Mouse (Mus musculus): ENCODE data around the gene Cyb561d2. TPM values are rescaled to one million over a fixed set of nuclear protein-coding genes. Genes with fewer than 3 reads are reported as not detected.

The Cyb561d2 gene
- polyA plus RNA-seq, 1 experiment from 2014 or later, result 35.1 TPM

- WGBS, result 4% methylated on average over 43 of the region's 44 CpGs
- Histone ChIP-seq H3K27ac (replicated peaks; ENCODE audit: low read depth, low read length) (no peak overlapping the region), H3K9me3 (ENCODE audit: control insufficient read depth, low read length) (no peaks in the 10 kb centered on the region), H3K36me3 (ENCODE audit: control insufficient read depth, insufficient read depth, low read length) (0 out of 2 replicates have a peak, but pooled peaks cover 4% of the 10 kb centered on the region), H3K4me3 (replicated peaks; ENCODE audit: low read depth, low read length) (peak overlapping the region; percentile 23), H3K27me3 (ENCODE audit: control insufficient read depth, insufficient read depth, low read length) (peaks cover 23% of the 10 kb centered on the region), H3K4me1 (ENCODE audit: control insufficient read depth, insufficient read depth, low read length) (peaks cover 15% of the 10 kb centered on the region), H3K9ac (replicated peaks; ENCODE audit: low read length) (0 out of 2 replicates have a peak overlapping the region, but pooled peaks have one; percentile 16), H3K4me2 (ENCODE audit: low read length) (peak overlapping the region; percentile 48)
- DNase-seq, result peak; percentile 67
- peak; percentile 59; the same call in 1 of the 2 replicates for ATAC-seq (ENCODE audit: low FRiP score, low TSS enrichment)
Observed at GRCm38 (mm10) chr9:107526198-107527026, 15.6 kb downstream of the Cyb561d2 start.

GRCm38 (mm10) chr9:107522400-107522711, 19.6 kb downstream of the Cyb561d2 start:
- H3K27me3 ChIP-seq (ENCODE audit: control insufficient read depth, insufficient read depth, low read length), result peaks cover 23% of the 10 kb centered on the region
- peaks cover 10% of the 10 kb centered on the region for H3K36me3 ChIP-seq (ENCODE audit: control insufficient read depth, insufficient read depth, low read length)
- H3K4me3 ChIP-seq (replicated peaks; ENCODE audit: low read depth, low read length), result no peak overlapping the region
- DNase-seq (no peak), ATAC-seq (ENCODE audit: low FRiP score, low TSS enrichment) (no peak; the same call in 1 of the 2 replicates)
- H3K9ac ChIP-seq (replicated peaks; ENCODE audit: low read length), result peak overlapping the region; percentile 34
- H3K4me2 ChIP-seq (ENCODE audit: low read length), result peak overlapping the region; percentile 30
- peaks cover 24% of the 10 kb centered on the region for H3K4me1 ChIP-seq (ENCODE audit: control insufficient read depth, insufficient read depth, low read length)
- 41% methylated on average over 2 of the region's 2 CpGs for WGBS
- peak overlapping the region; percentile 74 for H3K27ac ChIP-seq (replicated peaks; ENCODE audit: low read depth, low read length)
- no peaks in the 10 kb centered on the region for H3K9me3 ChIP-seq (ENCODE audit: control insufficient read depth, low read length)

DNA sequence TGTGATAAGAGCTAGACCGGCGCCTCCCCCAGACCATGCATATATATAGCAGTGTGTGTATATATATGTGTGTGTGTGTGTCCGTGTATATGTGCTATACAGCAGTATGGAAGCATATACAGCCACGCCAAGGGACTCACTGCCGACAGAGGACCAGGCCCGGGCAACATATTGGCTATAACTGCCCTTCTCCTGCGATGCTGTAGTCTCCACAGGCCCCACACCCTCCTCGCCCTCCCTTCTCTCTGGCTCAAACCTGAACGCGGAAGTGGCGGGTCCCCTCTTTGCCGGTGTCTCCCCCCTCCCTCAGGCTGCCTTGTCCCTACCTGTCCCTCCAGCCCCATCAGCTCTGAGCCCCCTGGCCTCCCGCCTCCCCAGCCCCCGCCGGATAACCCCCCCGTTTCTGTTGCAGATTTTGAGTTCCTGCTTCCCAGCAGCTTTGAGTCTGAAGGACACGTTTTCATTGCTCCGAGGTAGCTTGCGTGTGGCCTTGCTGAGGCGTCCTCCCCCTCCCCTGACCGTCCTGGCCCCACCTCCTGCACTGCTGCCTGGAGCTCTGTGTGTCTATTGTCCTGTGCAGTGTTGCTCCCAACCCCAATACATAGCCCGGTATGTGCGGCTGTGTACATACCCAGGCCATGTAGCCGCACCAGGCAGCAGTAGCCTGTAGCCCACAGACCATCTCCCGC, 20.1 kb downstream of the Cyb561d2 start:
- Histone ChIP-seq H3K4me2 (ENCODE audit: low read length) (peak overlapping the region; percentile 30), H3K4me3 (replicated peaks; ENCODE audit: low read depth, low read length) (no peak overlapping the region), H3K27ac (replicated peaks; ENCODE audit: low read depth, low read length) (peak overlapping the region; percentile 74), H3K36me3 (ENCODE audit: control insufficient read depth, insufficient read depth, low read length) (peaks cover 11% of the 10 kb centered on the region), H3K4me1 (ENCODE audit: control insufficient read depth, insufficient read depth, low read length) (peaks cover 21% of the 10 kb centered on the region), H3K9me3 (ENCODE audit: control insufficient read depth, low read length) (no peaks in the 10 kb centered on the region), H3K27me3 (ENCODE audit: control insufficient read depth, insufficient read depth, low read length) (peaks cover 20% of the 10 kb centered on the region), H3K9ac (replicated peaks; ENCODE audit: low read length) (peak overlapping the region; percentile 34)
- ATAC-seq (ENCODE audit: low FRiP score, low TSS enrichment) (no peak; the same call in 1 of the 2 replicates), DNase-seq (peak; percentile 49)
- WGBS, result 22% methylated on average over 25 of the region's 25 CpGs

GRCm38 (mm10) chr9:107521190-107521589, 20.8 kb downstream of the Cyb561d2 start:
- Histone ChIP-seq H3K4me3 (replicated peaks; ENCODE audit: low read depth, low read length) (no peak overlapping the region), H3K27ac (replicated peaks; ENCODE audit: low read depth, low read length) (0 out of 2 replicates have a peak overlapping the region, but pooled peaks have one; percentile 57), H3K4me2 (ENCODE audit: low read length) (no peak overlapping the region), H3K9ac (replicated peaks; ENCODE audit: low read length) (no peak overlapping the region), H3K36me3 (ENCODE audit: control insufficient read depth, insufficient read depth, low read length) (peaks cover 11% of the 10 kb centered on the region), H3K9me3 (ENCODE audit: control insufficient read depth, low read length) (no peaks in the 10 kb centered on the region), H3K4me1 (ENCODE audit: control insufficient read depth, insufficient read depth, low read length) (peaks cover 17% of the 10 kb centered on the region), H3K27me3 (ENCODE audit: control insufficient read depth, insufficient read depth, low read length) (peaks cover 13% of the 10 kb centered on the region)
- ATAC-seq (ENCODE audit: low FRiP score, low TSS enrichment), result no peak
- no peak for DNase-seq
- 63% methylated on average over 5 of the region's 5 CpGs for WGBS

DNA sequence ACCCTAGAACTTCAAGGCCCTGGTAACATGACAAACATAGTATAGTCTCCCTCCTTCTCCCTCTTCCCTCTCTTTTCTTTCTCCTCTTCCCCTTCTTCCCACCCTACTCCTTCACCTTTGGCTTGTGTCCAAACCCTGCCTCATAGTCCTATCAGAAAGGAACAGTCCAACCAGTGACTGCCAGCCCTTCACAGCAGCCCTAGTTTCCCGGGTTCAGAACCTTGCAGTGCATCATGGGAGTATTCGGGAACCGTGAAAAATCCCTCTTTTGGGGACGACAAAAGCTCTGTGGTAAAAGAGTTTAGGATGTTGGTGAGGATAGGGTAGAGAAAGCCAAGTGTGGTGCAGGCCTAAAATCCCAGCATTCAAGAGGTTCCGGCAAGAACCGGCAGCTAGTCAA, 21.7 kb downstream of the Cyb561d2 start:
- Histone ChIP-seq H3K27me3 (ENCODE audit: control insufficient read depth, insufficient read depth, low read length) (peaks cover 5% of the 10 kb centered on the region; the same call in 1 of the 2 replicates), H3K4me2 (ENCODE audit: low read length) (no peak overlapping the region), H3K9ac (replicated peaks; ENCODE audit: low read length) (no peak overlapping the region), H3K4me3 (replicated peaks; ENCODE audit: low read depth, low read length) (no peak overlapping the region), H3K4me1 (ENCODE audit: control insufficient read depth, insufficient read depth, low read length) (peaks cover 17% of the 10 kb centered on the region), H3K36me3 (ENCODE audit: control insufficient read depth, insufficient read depth, low read length) (peaks cover 11% of the 10 kb centered on the region), H3K27ac (replicated peaks; ENCODE audit: low read depth, low read length) (no peak overlapping the region), H3K9me3 (ENCODE audit: control insufficient read depth, low read length) (no peaks in the 10 kb centered on the region)
- no peak for ATAC-seq (ENCODE audit: low FRiP score, low TSS enrichment)
- WGBS, result 25% methylated on average over 6 of the region's 6 CpGs
- DNase-seq, result peak; percentile 41

DNA sequence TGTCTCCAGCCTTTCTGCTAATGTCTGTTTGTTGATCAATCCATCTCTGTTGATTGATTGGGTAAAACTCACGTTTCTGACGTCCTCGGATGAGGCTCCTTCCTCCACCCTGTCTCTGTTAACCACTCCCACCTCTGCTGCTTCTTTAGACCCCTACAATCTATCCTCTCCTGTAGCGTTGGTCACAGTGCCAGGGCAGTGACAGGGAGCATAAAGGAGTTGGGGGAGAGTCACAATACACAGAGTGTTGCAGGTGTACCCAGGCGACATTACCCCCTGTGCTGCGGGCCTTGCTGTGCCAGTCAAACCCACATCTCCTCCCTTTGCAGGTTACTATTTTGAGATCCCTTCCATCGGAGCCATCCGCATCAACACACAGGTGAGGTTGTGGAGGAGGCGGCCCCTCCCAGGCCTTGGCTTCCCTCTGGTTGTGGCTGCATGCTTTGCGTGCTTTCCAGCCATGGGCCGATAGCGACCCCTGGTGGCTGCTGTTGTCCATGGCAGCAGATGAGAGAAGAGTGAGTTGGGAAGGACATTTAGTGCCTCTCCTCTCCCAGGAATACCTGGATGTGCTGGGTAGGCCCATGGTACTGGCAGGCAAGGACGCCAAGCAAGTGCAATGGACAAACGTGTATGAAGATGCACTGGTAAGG, 27.6 kb downstream of the Cyb561d2 start:
- H3K4me2 ChIP-seq (ENCODE audit: low read length), result no peak overlapping the region
- WGBS, result 27% methylated on average over 14 of the region's 14 CpGs
- peaks cover 11% of the 10 kb centered on the region for H3K36me3 ChIP-seq (ENCODE audit: control insufficient read depth, insufficient read depth, low read length)
- peak; percentile 94 for DNase-seq
- no peak overlapping the region for H3K4me3 ChIP-seq (replicated peaks; ENCODE audit: low read depth, low read length)
- H3K9me3 ChIP-seq (ENCODE audit: control insufficient read depth, low read length), result no peaks in the 10 kb centered on the region
- peak; percentile 35; the same call in 1 of the 2 replicates for ATAC-seq (ENCODE audit: low FRiP score, low TSS enrichment)
- peak overlapping the region; percentile 3; the same call in 1 of the 2 replicates for H3K27ac ChIP-seq (replicated peaks; ENCODE audit: low read depth, low read length)
- H3K9ac ChIP-seq (replicated peaks; ENCODE audit: low read length), result no peak overlapping the region
- no peaks in the 10 kb centered on the region for H3K27me3 ChIP-seq (ENCODE audit: control insufficient read depth, insufficient read depth, low read length)
- peaks cover 12% of the 10 kb centered on the region for H3K4me1 ChIP-seq (ENCODE audit: control insufficient read depth, insufficient read depth, low read length)

GRCm38 (mm10) chr9:107512326-107512725, 29.7 kb downstream of the Cyb561d2 start:
- Histone ChIP-seq H3K36me3 (ENCODE audit: control insufficient read depth, insufficient read depth, low read length) (0 out of 2 replicates have a peak, but pooled peaks cover 2% of the 10 kb centered on the region), H3K9ac (replicated peaks; ENCODE audit: low read length) (no peak overlapping the region), H3K4me1 (ENCODE audit: control insufficient read depth, insufficient read depth, low read length) (peaks cover 29% of the 10 kb centered on the region), H3K4me3 (replicated peaks; ENCODE audit: low read depth, low read length) (no peak overlapping the region), H3K4me2 (ENCODE audit: low read length) (no peak overlapping the region), H3K9me3 (ENCODE audit: control insufficient read depth, low read length) (no peaks in the 10 kb centered on the region), H3K27me3 (ENCODE audit: control insufficient read depth, insufficient read depth, low read length) (no peaks in the 10 kb centered on the region), H3K27ac (replicated peaks; ENCODE audit: low read depth, low read length) (peak overlapping the region; percentile 79)
- DNase-seq, result no peak
- 49% methylated on average over 16 of the region's 16 CpGs for WGBS
- ATAC-seq (ENCODE audit: low FRiP score, low TSS enrichment), result no peak

DNA sequence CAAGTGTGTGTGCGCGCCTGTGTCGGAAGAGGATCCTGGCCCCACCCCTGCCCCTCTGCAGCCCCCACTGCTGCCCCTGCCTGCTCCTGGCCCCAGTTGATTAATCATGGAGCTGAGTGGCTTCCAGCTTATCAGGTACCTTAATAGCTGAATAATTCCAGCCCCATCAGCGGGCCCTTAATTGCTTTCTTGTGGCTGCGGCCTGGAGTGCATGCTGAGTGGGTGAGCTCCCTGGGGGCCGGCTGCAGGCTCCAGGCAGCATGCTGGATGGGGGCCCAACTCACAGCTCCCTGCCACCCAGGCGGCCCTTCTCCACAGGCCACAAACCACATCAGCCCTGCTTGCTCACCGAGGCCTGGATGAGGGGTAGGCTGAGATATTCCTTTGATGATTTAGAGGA, 30.6 kb downstream of the Cyb561d2 start:
- no peaks in the 10 kb centered on the region for H3K36me3 ChIP-seq (ENCODE audit: control insufficient read depth, insufficient read depth, low read length)
- 48% methylated on average over 8 of the region's 8 CpGs for WGBS
- ATAC-seq (ENCODE audit: low FRiP score, low TSS enrichment) (no peak; the same call in 1 of the 2 replicates), DNase-seq (peak; percentile 59)
- H3K4me3 ChIP-seq (replicated peaks; ENCODE audit: low read depth, low read length), result no peak overlapping the region
- H3K9me3 ChIP-seq (ENCODE audit: control insufficient read depth, low read length), result no peaks in the 10 kb centered on the region
- H3K4me1 ChIP-seq (ENCODE audit: control insufficient read depth, insufficient read depth, low read length), result peaks cover 32% of the 10 kb centered on the region
- H3K9ac ChIP-seq (replicated peaks; ENCODE audit: low read length), result no peak overlapping the region
- no peaks in the 10 kb centered on the region for H3K27me3 ChIP-seq (ENCODE audit: control insufficient read depth, insufficient read depth, low read length)
- H3K4me2 ChIP-seq (ENCODE audit: low read length), result no peak overlapping the region
- peak overlapping the region; percentile 79 for H3K27ac ChIP-seq (replicated peaks; ENCODE audit: low read depth, low read length)

All from midbrain, embryonic 14.5 days (tissue).